Mouse (Mus musculus) heart, adult 11 months (tissue): Measurements from ENCODE around the gene Slc7a8.
"Not testable (repeated sequence)": the region's sequence is repeated elsewhere in the genome, so short reads cannot be mapped to it uniquely, and the experiment has no call there.

Experiments used
- DNase-seq: peaks from one replicate; pipeline ENCODE4 v3.0.0; 2022

Slc7a8 gene

DNA sequence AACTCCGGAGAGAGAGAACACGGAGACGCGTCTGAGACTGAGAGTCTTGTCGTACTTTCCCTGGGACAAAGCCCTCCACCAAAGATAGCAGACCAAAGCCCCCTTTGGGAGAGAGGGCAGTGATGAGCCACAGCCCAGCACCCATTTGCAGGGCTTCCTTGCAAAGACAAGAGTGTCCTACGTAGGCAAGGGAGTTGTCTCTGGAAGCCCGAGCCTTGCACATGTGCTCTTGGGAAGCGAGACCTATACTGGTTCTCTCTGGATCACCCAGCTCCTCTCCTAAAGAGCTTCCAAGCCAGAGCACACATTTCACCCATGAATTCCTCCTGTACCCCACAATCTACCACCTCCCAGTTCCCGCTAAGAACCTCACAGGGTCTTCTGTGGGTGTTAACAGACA lies 1.7 kb downstream of the Slc7a8 start:
- DNase-seq: no peak

DNA sequence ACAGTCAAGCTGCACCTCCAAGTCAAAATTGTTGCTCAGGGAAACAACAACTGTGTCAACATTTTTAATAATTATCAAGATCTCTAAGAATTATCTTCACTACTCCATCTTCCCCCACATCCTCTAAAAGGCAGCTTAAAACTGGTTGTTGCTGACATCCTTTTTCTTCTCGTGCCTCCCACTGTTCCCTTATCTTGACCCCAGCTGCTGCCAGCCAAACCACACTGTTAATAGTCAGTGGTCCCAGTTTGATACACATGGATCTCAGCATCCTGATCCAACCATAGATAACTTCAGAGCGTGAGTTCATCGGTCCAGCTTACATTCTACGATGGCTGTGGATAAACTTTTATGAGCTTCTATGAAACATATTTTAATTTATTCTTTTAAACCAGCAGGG lies 3.9 kb downstream of the Slc7a8 start:
- DNase-seq: no peak

DNA sequence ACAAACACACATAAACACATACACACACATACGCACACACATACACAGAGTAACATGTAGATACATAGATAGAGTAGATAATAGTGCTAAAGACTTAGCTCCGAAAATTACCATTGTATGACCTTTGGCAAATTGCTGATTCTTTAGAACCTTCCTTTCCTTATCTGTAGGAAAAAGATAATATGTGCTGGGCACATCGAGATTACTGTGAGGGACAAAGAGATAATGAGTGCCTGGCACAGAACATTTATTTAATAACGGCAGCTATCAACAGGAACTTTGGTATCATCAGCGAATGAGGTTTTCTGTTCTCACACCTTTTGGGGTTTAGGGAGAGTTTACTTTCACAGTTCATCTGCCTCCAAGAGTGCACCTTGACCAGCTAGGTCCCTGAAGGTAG lies 5.0 kb downstream of the Slc7a8 start:
- no peak for DNase-seq

DNA sequence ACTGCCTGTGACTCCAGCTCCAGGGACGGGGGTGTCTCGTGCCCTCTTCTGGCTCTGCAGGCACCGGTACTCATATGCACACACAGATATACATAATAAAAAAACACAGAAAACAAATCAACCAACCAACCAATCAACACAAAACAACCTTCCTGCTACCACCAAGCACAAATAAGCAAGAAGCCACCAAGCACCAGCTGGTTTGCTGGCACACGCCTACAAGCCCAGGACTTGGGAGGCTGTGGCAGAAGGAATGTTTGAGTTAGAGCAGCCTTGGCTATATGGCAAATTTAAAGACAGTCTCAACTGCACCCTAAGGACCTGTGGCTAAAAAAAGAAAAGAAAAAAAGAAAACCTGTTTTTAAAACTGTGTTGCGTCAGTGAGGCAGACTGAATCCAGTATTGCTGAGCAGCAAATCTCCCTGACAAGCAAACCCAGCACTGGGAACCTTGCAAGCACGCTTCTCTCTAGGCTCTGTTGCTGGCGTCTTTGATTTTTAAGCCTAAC lies 6.2 kb downstream of the Slc7a8 start:
- no peak for DNase-seq

DNA sequence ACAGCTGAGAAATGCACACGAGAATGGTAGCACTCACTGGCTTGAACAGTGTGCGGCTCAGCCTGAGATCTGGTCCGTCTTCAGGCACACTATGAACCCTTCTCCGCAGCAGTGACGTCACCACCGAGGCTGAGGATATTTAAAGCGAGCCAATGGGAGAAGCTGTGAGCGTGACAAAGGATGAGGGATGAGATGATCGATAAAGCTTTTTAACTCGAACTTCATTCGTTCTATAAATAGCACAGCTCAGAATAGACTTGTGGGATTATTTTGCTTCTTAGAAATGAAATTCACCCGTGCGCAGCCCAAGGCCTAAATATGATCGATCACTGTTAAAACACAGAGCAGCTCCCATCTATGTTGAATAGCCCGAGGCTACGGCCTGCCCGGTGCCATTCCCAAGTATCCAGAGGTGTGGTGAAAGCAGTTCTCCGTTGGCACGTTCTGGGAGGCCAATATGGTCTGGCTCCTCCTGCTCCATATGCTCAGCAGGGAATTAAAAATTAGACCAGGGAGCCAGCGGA lies 9.4 kb downstream of the Slc7a8 start:
- DNase-seq: peak; percentile 90

DNA sequence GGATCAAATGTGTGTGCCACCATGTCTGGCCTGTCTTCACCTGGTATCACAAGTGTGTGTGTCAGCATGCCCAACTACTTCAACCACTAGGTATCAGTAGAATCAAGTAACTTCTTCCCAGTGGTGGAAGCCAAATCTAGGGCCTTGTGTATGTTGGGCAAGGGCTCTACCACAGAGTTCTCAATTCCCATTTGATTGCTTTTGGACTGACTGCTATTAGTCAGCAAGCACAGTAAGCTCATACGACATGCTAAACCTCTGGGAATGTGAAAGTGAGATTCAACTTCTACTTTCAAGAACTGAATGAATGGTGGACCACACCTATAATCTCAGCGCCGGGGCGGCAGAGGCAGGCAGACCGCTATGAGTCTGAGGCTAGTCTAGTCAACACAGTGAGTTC lies 11.4 kb downstream of the Slc7a8 start:
- no peak for DNase-seq

DNA sequence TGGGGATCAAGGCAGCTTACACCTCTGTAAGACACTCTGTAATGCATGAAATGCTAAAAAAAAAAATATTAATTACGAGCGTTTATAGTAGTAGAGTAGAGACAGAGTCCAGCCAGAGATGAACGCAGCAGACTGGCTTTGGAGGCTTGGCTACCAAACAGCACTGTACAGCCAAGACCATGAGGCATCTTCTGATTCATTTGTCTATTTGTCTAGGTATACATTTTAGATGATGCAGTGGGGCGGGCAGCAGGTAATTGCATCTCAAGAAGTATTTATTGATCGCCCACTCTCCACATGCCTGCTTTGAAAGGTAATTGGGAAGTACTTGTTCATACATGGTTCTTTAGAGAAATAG lies 12.7 kb downstream of the Slc7a8 start:
- no peak for DNase-seq

DNA sequence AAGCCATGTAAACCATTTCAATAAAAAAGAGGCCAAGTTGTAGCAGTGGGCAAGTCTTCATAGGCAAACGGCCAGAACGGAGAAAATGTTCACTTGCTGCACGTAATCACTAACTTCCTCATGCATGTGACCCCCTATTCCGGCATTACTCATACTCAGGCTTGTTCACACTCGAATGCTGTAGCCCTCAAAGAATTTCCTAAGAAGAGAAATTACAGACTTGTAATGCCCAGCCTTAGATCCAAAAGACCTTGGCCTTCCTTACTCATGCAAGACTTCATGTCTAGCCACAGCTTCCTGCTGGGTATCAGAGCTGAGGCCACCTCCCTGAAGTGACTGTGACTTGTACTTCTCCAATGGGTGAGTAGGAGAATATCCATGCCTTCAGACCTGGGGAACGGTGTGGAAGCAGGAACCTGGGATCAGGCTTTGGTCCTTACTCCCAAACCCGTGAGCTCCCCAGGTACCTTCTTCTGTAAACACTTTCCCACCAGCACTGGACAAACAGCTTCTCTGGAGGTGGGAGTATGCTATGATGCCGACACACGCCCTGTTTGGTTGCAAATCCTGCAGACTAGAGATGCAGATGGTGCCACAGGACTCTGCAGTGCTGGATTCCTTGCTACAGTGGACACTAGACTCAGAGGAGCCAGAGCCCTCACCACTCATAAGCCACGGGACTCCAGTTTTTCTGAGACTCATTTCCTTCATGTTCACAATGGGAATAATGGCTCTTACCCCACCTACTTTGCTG lies 13.3 kb downstream of the Slc7a8 start:
- no peak for DNase-seq

DNA sequence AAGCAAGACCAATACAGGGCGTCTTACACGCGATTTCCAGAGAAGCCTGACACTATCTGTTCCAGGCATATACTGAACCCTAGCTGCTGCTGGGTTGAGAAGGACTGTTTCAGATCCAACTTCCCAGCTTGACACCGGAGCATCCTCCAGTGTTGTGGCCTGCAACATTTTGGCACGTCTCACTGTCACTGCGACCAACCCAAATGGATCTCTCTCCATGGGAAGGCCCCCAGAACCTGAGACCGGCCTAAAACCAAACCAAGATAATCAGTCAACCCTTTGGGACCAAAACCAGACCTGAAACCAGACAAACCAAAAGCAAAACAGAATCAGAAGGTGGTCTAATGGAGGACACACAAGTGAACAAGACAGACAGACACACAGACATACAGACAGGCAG lies 14.8 kb downstream of the Slc7a8 start:
- not testable (repeated sequence) for DNase-seq

DNA sequence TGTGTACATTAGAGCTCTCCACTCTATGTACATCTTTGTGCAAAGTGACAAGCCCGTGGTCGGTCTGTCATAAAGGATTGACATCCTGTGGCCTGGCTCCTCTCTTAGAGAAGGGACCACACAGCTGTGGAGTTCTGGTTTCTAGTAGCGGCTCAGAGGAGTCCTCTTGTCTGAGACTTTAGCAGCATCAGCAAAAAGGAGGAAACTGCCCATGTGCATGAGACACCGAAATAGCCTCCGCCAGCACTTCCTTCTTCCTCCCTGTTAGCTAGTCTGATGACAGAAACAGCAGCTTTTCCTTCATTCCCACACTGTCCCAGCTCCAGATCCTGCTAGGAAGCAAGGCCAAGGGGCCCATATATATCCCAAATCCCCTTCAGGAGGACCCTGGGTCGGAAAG lies 25.4 kb downstream of the Slc7a8 start:
- DNase-seq: peak; percentile 96

DNA sequence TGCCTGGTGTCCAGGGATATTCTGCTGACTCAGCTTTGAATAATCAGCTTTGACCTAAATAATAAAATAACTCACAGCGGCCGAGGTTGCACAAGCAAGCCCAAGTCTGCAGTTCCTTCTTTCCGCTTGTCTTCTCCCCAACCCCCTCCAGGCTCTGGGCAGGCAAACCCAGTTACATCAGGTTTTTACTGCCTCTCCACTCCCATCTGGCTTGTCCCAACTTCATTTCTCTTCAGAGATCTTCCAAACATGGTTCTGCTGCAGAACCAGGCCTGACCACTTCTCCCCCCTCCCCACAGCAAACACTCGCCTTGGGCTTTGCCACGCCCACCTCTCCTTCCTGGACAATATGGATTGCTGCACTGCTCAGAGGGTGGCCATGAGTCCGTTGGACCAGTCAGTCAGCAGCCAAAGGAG lies 27.1 kb downstream of the Slc7a8 start:
- DNase-seq: peak; percentile 97

DNA sequence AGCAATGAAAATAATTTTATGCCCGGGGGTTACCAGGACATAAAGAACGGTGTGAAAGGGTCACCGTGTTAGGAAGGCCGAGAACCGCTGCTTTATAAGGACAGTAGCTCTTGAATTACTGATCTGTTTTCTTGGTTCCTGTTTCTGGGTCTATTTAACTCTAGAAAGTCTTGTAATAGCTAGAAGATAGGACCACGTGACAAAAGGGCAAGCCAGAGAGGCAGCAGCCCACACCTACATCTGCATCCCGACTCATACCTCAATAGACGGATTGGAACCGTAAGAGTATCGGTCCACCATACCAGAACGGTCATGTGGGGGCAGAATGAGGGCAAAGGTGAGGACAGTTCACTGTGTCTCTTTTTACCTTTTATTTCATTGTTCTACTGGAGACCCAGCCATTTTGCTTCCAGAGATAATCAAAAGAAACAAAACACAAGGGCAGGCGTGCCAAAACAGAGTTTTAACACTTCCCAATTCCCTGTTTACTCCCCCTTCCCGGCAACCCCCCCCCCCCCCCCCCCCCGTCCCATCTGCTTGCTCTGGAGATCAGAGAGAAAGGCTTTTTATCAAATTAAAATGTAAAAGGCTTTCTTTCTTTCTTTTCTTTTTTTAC lies 27.7 kb downstream of the Slc7a8 start:
- peak; percentile 64 for DNase-seq

DNA sequence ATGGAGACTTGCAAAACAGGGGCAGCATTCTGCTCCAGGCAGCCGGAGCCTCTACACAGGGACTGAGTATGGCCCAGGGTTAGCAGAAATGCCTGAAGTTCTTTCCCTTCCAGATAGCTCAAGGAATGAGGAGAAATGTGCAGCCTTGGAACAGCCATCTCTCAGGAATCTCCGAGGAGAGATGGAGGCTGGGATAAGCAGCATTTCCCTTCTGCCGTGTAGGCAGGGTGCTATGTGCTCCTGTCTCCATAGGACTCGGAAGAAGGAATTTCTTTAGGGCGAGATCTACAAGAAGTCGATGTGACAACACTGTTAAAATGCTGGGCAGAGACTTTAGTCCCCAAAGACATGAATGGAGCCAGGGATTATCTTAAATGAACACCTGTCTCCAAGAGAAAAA lies 28.8 kb downstream of the Slc7a8 start:
- DNase-seq: peak; percentile 58

DNA sequence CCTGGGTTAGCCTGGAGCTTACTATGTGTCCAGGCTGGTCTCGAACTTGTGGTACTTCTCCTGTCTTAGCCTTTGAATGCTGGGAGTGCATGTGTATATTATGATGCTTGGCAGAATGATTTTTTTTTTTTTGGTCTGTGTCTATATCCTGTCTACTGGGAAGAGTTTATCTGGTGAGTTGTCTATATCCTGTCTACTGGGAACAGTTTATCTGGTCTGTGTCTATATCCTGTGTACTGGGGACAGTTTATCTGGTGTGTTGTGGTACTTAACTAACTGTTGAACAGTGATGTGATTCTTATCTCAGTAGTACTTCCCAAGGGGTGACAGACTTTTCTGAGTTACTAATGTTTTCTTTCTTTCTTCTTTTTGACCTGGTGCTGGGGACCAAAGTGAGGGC lies 30.0 kb downstream of the Slc7a8 start:
- DNase-seq: no peak

DNA sequence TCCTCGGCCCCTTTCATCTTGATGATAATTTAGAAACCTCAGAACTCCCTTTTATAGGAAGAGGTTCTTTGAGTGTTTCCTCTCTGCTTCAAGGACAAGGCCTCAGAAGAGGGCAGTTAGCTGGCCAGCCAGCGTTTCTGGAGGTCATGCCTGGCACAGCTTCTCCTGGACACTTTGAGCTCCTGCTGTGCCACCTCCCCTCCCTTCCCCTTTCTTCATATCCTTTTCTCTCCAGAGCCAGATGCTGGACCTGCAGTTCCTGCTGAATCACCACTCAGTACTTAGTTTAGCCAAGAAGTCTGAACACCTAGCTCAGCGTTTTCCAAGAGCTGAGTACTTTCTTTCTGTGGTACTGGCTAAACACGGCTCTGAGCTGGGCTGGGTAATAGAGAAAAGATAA lies 32.5 kb downstream of the Slc7a8 start:
- peak; percentile 96 for DNase-seq

DNA sequence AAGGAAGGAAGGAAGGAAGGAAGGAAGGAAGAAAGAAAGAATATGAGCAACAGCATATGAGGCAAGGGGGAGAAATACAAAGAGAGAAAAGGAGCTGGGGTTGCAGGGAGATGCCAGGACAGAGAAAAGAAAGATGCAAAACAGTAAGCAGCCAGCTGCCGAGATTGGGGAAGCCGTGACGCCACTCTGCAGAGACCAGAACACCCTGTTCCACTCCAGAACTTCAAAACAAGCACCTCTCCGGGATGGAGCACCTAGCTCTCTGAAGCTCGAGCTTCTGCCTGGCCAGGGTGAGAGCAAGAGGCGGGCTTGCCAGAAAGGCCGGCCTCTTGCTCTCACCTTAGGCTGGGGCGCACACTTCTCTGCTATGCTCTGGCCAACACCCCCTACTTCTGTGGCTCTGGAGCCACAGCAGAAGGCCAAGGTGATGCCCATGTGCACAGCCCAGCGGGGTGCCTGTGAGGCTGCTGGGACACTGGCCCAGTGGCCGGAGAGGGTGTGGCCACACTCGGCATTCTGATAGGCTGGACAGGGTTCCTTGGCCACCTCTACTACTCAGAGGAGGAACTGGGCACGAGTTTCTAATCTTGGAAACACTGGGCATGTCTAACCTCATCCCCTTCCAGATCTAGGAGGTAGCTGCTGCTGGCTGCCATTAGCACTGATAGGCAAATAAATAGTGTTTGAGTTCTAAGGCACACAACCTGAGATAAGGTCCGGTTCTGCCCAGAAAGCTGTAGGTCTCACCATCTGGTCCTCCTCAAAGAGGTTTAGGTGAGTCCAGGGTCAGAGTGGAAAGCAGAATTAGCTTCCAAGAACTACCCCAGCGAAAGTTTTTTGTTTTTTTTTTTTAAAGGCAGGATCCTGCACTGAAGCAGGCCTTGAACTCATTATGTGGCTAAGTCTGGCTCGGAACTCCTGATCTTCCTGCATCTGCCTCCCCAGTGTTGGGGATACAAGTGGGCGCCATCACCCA lies 33.5 kb downstream of the Slc7a8 start:
- peak; percentile 98 for DNase-seq

DNA sequence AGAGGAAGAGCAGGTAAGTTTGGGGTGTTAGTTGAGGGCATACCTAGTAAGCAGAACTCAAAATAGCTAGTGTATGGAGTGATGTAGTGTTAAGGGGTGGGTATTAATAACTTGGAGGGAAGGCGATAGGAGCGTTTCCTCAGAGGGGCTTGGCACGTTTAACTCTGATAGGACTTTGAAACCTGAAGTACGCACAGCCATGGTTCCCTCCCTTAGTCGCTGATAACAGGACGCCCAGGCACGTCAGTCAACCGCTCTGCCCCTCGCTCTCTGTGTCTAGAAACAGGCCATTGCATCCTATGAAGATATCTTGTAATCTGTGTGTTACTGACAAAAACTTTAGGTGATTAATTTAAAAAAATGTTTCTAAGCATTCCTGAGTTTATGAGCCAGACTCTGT lies 35.7 kb downstream of the Slc7a8 start:
- peak; percentile 53 for DNase-seq

DNA sequence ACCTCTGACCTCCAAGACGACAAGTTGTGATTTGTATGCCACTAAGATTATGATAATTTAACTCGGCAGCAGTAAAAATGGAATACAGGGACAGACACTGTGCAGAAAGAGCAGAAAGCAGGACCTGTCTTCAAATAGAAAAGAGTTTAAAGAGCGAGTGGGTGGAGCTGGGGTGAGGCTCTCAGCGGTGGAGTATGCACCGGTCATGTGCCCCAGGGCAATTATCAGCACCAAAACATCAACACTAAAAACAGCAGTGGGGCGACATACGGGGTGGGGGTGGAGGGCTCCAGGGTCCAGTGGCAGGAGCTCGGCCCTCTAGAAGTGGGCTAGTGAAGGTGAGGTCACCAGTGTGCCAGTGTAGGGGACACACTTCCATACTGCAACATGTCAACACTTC lies 37.3 kb downstream of the Slc7a8 start:
- no peak for DNase-seq

DNA sequence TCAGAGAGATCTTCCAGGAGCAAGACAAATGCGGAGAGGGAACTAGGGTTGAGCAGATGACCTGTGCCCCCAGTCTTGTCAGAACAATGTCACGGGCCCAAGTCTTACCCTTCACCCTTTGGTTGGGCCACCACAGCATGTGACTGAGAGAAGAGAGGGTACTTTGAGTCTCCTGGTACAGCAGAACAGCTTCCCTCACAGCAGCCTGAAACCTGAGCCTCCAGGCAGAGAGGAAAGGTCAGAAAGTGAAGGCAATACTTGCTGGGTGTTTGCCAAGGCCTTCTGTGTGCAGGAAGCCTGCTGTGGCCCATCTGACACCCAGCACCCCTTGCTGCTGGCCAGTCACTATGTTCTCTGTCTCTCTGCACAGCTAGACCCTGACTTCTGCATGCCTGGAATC lies 39.4 kb downstream of the Slc7a8 start:
- no peak for DNase-seq

DNA sequence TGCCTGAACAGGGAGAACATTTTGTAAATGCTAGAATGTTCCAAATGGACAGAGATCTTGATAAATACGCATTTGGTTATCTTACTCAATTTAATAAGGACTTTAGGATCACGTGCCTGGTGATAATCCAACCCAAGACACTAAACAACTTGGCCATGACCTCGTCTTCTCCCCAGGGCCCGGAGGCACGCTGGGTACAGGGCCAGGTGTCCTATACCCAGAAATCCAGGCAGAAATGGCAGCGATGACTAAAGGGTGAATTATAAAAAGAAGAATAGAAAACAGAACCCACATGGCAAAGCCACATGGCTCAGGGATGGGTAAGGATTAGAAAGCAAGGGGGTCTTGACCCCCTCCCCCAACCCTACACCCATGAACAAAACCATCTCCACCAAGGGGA lies 40.0 kb downstream of the Slc7a8 start:
- DNase-seq: peak; percentile 57

DNA sequence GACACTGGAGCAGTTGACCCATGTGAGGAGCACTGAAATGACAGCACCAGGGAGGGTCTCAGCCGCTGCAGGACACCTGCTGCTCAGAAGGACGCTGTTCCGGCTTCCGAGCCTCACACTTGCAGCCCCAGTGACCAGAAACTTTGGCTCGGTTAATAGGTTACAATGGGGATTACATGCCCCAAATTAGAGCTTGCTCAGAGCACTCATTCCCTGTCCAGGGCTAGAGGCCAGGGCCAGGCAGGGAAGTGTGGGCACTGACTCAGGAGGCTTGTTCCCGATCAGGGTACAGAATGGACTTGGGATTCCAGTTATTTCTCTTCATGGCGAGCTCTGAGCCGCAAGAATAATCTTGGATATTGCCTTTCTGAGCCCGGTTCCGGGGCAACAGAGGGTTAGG lies 44.1 kb downstream of the Slc7a8 start:
- no peak for DNase-seq

DNA sequence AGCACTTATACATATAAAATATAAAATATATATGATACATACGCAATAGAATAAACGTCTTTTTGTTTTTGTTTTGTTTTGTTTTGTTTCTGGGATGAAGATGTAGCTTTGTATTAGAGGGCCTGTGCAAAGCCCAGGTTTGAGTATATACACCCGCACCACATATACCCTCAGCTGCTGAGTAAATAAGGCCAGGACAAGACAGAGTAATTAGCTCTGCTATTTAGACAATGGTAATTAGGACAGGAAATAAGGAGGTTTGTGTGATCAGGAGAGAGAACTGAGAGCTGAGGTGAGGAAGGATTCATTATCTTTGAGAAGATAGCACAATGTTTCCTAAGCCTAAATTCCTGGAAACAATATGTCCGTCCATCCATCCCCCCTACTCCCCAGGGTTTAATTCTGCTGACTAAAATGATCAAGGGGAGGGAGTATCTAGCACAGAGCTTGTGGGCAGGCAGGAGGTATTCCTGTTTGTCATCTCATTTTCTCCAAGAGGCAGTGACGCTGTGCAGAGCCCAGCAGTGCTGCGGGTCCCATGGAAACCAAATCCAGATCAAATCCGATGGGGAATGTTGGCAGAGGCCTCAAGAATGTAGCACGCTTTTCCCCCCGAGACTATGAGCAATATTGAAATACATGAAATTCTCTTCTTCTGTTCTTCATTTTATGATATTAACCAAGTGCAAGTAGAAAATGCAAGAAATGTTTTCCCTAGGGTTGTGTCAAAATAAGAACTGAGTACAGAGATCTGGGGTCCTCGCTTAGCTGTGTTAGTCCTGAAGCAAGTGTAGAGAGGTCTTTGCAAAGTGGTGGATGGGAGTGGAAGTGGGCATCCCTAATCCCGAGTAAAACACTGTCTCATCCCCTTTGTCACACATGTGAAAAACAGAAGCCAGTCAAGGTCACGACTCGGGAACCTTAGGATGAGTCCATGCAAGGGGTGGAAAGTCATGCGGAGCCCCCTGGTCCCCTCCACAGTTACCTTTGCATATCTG lies 44.9 kb downstream of the Slc7a8 start:
- no peak for DNase-seq
